Mouse (Mus musculus): ENCODE measurements around the gene Ell3.
"Not testable (repeated sequence)": the region's sequence is repeated elsewhere in the genome, so short reads cannot be mapped to it uniquely, and the experiment has no call there.

Gene Ell3

DNA sequence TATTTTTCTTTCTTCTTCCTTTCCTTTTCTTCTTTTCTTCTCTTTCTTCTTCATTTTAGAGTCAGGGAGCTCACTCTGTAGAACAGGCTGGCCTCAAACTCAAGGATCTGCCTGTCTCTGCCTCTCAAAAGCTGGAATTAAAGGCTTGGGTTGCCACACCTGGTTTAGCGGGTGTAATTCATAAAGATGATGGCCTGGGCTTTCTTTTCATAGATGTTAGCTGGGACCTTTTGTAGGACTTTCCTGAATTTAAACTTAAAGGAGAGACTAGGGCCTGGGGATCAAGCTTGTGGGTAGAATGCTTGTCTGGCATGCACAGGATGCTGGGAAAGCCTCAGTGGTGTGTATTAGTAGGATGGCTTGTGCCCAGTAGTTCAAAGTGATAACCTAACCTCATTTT is at the start of gene Ell3:
TSS of gene Ell3 (minus strand) at position 101 of the 400 bp plus-strand sequence.
- no peak for DNase-seq (ENCODE audit: low spot score)

GRCm38 (mm10) chr2:121484403-121484802 is 40.3 kb upstream of the Ell3 start:
- not testable (repeated sequence) for DNase-seq (ENCODE audit: low spot score)

- DNase-seq (ENCODE audit: low spot score) = no peak
These were observed 39.5 kb upstream of the Ell3 start for GRCm38 (mm10) chr2:121483576-121483975.

DNA sequence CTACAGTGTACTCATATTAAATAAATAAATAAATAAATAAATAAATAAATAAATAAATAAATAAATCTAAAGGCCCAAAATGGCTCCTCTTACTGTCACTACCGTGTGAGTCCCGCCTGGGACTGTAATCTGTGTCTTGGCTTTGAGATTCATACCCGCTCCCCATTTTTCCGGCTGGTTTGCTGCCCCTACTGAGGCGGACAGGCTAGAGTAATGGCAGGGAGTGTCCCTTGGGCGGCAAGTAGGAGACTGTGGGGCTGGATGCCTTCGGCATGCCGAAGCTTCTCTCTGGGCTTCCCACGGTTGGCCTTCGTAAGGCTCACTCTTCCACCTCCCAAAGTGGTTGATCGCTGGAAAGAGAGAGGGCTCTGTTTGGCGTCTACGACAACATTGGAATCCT is 36.8 kb upstream of the Ell3 start:
- DNase-seq (ENCODE audit: low spot score) = not testable (repeated sequence)

- DNase-seq (ENCODE audit: low spot score) = no peak
These were observed 36.4 kb upstream of the Ell3 start for GRCm38 (mm10) chr2:121480498-121480897.

- no peak for DNase-seq (ENCODE audit: low spot score)
These were observed 33.6 kb upstream of the Ell3 start for GRCm38 (mm10) chr2:121477491-121478266.

GRCm38 (mm10) chr2:121475306-121475705 is 31.2 kb upstream of the Ell3 start:
- not testable (repeated sequence) for DNase-seq (ENCODE audit: low spot score)

- no peak for DNase-seq (ENCODE audit: low spot score)
These were observed 30.1 kb upstream of the Ell3 start for GRCm38 (mm10) chr2:121474180-121474535.

- DNase-seq (ENCODE audit: low spot score) = peak; percentile 63
These were observed 29.5 kb upstream of the Ell3 start, which contains the start of gene Mfap1b for GRCm38 (mm10) chr2:121473301-121474179. Gene Mfap1b (minus strand): TSS chr2:121474067.

DNA sequence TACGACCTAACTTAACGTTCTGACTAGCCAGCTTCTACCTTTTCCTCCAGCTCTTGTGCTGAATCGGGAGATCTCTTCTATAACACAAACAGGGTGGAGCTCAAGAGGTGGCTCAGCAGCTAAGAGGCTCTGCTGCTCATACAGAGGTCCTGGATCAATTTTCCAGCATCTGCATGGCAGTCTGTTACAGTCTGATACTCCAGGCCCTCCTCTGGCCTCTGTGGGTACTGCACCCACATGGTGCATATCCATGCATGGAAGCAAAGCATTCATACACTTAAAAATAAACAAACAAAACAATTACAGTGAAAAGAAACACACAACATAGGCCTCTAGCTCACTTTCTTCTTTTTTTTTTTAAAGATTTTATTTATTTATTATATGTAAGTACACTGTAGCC is 28.7 kb upstream of the Ell3 start:
- not testable (repeated sequence) for DNase-seq (ENCODE audit: low spot score)

GRCm38 (mm10) chr2:121468982-121469381 is 24.9 kb upstream of the Ell3 start:
- DNase-seq (ENCODE audit: low spot score) = not testable (repeated sequence)

- no peak for DNase-seq (ENCODE audit: low spot score)
These were observed 16.0 kb upstream of the Ell3 start for GRCm38 (mm10) chr2:121460071-121460470.

GRCm38 (mm10) chr2:121456692-121457642 is 12.9 kb upstream of the Ell3 start, which contains the start of gene Serinc4:
Gene Serinc4 (minus strand): TSS chr2:121456781.
- peak; percentile 78 for DNase-seq (ENCODE audit: low spot score)

- no peak for DNase-seq (ENCODE audit: low spot score)
These were observed 11.5 kb upstream of the Ell3 start for GRCm38 (mm10) chr2:121455534-121455933.

GRCm38 (mm10) chr2:121453917-121454316 is 9.8 kb upstream of the Ell3 start:
- DNase-seq (ENCODE audit: low spot score) = no peak

DNA sequence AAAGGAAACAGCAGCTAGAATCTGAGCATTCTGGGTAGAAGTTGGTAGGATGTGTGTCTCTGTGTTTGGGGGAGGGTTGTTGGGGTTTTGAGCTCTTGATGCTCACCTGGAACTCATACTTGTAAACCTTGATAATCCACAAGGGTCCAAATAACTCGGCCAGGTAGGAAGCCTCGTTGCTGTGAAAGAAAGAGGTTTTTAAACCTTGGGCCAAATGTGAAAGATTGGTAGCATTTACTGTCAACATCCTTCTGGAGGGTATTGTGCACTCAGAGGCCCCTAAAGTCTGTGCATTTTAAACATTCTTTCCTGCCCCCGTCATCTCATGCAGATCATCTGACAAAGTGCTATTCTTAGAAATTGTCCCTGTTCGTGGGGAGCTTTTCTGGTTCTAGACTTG is 8.9 kb upstream of the Ell3 start, which contains the start of gene Hypk:
TSS of gene Hypk (plus strand) at position 301 of the 400 bp plus-strand sequence.
- DNase-seq (ENCODE audit: low spot score) = no peak

DNA sequence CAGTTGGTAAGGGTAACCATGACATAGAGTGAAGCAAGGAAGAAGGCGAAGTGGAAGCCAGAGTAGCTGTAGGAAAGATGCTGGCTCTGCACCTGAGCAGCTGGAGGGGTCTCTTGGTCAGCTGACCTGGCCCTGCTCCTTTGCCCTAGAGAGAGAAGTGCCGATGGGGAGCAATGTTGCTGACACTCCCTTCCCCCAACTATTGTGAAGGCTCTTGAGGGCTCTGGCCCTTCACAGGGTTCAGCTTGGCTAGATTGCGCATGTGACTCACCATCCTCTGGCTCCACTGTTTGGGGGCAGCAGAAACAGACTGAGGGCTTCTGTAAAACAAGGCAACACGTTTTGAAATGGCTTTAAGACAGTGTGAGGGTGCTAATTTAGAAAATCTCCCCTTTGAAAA is 8.3 kb upstream of the Ell3 start:
- no peak for DNase-seq (ENCODE audit: low spot score)

DNA sequence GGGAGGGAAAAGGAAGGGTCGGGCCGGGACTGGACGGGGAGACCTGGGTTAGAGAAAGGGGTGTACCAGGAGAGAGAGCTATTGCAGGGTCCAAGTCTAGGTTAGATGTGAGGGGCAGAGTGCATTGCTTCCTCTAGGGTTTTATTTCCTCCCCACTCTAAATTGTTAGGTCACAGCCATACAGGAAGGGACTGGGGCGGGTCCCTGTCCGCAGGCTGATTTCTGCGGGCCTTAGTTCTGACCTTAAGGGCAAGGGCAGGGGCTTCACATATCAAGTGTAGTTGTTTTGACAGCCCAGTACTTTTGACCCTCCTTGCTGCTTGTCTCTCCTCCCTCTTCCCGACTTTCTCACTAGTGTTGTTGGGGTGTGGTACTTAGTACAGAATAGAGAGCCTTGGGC is 6.0 kb upstream of the Ell3 start:
- no peak for DNase-seq (ENCODE audit: low spot score)

DNA sequence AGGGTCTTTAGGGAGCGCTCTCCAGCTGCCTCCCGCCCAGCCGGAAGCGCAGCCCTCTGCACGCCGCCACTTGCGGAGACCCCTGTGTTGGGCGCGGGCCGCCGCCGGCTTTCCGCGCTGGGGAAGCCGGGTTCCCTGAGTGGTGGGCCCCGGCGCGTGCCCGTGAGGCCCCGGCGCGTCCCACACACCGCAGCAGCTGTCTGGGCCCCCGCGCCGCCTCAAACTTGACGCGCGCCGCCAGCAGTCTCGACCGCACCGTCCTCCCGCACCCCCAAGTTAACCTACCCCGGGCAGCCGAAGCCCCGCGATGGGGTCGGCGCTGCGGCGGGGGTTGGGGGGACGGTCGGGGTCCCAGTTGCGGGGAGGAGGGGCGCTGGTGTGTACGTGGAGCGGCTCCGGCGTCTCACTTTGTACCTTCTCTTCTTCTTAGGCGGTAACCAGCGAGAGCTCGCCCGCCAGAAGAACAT is 5.5 kb upstream of the Ell3 start:
- no peak for DNase-seq (ENCODE audit: low spot score)

DNA sequence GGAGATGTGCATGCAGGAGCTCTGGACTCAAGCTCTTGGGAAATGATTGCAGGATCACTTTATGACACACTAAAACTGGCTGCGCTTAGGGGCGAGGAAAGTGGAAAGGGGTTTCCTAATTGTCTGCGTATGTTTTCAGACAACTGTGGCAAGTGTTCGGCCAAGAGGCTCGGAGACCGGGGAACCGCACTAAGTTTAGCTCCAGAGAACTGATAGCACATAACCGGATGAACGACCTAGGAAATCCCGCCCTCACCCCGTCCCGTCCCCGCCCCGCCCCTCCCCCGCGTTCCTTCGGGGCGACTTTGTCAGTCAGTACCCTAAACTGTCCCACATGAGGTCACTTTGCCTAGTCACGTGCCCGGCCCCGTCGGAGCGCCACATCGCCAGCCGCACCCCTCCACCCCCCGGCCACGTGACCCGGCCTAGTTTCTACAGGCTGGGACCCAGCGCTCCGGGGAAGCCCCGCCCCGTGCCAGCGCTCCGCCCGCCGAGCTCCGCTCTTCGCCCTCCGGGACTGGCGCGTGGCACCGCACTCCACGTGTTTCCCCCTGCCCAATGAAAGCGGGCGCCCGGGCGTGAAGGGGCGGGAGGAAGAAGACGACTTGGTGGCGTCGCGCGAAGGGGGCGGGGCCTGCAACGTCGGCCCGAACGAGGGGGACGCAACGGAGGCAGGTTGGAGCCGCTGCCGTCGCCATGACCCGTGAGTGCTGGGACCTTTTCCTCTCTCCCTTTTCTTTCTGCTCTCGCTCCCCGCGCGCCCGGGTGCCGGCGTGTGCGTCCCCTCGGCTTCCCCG is 4.9 kb upstream of the Ell3 start, which contains the start of gene Serf2:
TSS of gene Serf2 (plus strand) at position 457 of the 797 bp plus-strand sequence.
- DNase-seq (ENCODE audit: low spot score) = peak; percentile 99

DNA sequence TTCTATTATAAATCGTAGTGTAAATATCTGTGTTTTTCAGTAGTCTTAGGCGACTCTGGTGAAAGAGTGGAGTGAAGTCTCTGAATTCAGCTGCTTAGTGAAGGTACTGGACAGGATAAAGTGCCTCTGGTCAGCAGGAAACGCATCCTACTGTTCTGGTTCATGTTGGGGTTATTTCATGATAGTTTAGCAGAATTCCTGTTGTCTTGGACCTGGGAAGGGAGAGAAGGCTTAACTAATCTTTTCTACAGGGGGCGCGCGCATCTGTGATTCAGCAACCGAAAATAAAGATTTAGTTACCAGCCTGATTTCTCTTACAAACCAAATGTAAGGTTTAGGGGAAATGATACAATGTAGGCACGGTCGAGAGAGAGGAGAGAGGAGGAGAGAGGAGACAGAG is 4.1 kb upstream of the Ell3 start:
- DNase-seq (ENCODE audit: low spot score) = peak; percentile 23

Measured in urinary bladder, postnatal 25 days (tissue).